Mouse (Mus musculus) embryonic stem cell, embryonic (primary cell): ENCODE data around the gene Knop1.

Experiments used
- CTCF ChIA-PET, 4 experiments: fragments of 300-600 bp in 2 of 4; fragments of 350-600 bp in 2 of 4; sonication (Branson Sonifier 250); formaldehyde crosslinking; loops; one replicate each; lab custom pipeline; 2022; ENCODE audit warnings: inconsistent platforms in 2 of 4; lab: Charles Lee
- POLR2A ChIA-PET, 4 experiments: fragments of 300-600 bp in 2 of 4; fragments of 350-600 bp in 2 of 4; sonication (Branson Sonifier 250); formaldehyde crosslinking; loops; one replicate each; lab custom pipeline; 2022; ENCODE audit warnings: antibody characterized with exemption in 4 of 4, inconsistent platforms in 1 of 4; lab: Charles Lee

Knop1 gene

GRCm38 (mm10) chr7:118854606-118855005, 1.4 kb downstream of the Knop1 start:
- ChIA-PET CTCF (interaction anchor here in 3 of 4 experiments (0.8 to 2.5 kb wide), 5 partner anchors 89 to 660 kb away, joined by 3 to 9 read pairs (median 3); no protein-coding TSS in a partner anchor), POLR2A (interaction anchor here (0.7 to 9.7 kb wide), 24 partner anchors 8 to 234 kb away, joined by 3 to 106 read pairs (median 4); partner anchors contain the start of genes Gprc5b (in 2 of the 4) and Vps35l (in 2 of the 4))

GRCm38 (mm10) chr7:118852611-118853010, 3.4 kb downstream of the Knop1 start:
- ChIA-PET POLR2A (interaction anchor here in 3 of 4 experiments (0.5 to 9.7 kb wide), 13 partner anchors 8 to 599 kb away, joined by 3 to 106 read pairs (median 8); partner anchors contain the start of gene Gprc5b (in 1 of the 3)), CTCF (interaction anchor here in 1 of 4 experiments (0.7 kb wide), 1 partner anchor 259 kb away, joined by 6 read pairs; no protein-coding TSS in a partner anchor)

DNA sequence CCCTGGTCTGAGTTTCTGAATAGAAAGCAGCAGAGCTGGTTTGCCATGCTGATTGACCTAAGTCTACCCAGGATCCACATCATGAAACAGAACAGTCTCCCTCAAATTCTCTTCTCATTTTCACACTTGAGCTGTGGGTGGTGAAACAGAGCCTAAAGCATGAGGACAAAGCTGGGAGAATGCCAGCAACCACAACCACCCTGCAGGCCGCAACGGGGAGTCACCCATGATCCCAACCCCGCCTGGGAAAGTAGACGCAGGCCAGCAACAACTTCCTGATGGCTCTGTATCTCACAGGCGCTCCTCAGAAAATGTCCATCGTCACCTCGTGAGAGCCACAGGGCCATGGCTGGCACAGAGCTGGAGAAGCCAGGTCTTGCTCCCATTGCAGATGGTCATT, 4.5 kb downstream of the Knop1 start:
- ChIA-PET CTCF (interaction anchor here (0.7 to 2.3 kb wide), 9 partner anchors 9 to 172 kb away, joined by 3 to 14 read pairs (median 4); partner anchors contain the start of gene Gprc5b (in 1 of the 4)), POLR2A (interaction anchor here (0.6 to 9.7 kb wide), 36 partner anchors 9 to 403 kb away, joined by 3 to 106 read pairs (median 7); partner anchors contain the start of genes Gprc5b (in 2 of the 4) and Vps35l (in 1 of the 4))

- POLR2A ChIA-PET: interaction anchor here (0.6 to 9.7 kb wide), 41 partner anchors 8 to 402 kb away, joined by 3 to 106 read pairs (median 6); partner anchors contain the start of genes Gprc5b (in 2 of the 4) and Vps35l (in 1 of the 4)
Measured at GRCm38 (mm10) chr7:118850676-118851290, 5.3 kb downstream of the Knop1 start.

DNA sequence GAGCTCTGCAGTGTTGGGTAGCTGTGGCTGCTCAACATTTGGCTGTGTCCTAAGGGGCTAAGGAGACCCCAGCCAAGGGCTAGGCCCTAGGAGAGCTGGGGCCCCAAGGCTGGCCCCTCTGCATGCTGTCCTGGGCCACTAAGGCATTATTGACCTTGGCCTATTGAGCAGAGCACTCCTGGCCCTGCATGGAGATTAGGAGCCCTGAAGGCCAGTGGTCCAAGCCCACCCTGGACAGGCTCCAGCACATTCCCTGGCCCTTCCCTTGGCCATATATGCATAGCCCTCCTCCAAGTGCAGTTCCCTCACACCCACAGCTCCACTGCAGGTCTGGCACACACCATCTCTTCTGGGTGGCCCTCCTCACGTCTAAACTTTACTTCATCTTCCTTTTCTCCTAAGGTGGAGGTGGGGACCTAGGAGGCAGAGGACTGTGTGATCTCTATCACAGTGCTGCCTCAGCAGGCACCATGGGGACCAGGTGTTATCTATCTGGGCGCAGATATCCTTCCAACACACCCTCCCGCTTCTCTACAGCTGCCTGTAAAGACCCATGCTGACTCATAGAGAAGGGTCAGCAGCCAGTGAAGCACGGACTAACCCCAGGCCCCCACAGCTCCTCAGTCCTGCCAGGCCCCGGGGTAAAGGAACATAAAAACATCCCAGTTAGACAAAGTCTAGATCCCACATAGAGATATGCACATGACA, 6.4 kb downstream of the Knop1 start:
- CTCF ChIA-PET: interaction anchor here in 3 of 4 experiments (0.5 to 1.8 kb wide), 4 partner anchors 105 to 146 kb away, joined by 4 to 9 read pairs (median 6); no protein-coding TSS in a partner anchor
- POLR2A ChIA-PET: interaction anchor here in 3 of 4 experiments (0.6 to 9.7 kb wide), 24 partner anchors 9 to 144 kb away, joined by 3 to 106 read pairs (median 5); partner anchors contain the start of genes Vps35l (in 2 of the 3) and Gprc5b (in 1 of the 3)

More at GRCm38 (mm10) chr7:118850676-118851290, 5.3 kb downstream of the Knop1 start:
- CTCF ChIA-PET: interaction anchor here (0.6 to 2.3 kb wide), 13 partner anchors 9 to 173 kb away, joined by 3 to 14 read pairs (median 4); partner anchors contain the start of gene Gprc5b (in 2 of the 4)

DNA sequence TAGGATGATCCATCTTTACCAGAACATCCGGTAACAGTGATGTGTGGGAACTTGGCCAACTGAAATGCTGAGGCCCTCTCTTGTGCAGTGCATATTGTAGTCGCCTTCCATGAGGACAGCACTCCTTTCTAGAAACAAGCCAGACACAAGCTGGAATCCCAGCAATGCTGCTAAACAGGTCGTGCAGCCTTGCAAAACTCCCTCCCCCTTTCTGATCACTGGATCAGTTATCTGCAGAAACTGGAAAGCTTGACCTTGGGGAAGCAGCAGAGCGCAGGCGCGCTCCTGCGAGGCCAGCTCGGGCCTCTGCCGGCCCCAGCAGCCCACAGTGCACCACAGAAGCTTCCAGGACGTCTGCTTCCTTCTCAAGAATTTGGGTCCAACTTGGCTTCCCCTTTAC, 7.3 kb downstream of the Knop1 start:
- ChIA-PET CTCF (interaction anchor here in 3 of 4 experiments (0.7 to 1.7 kb wide), 3 partner anchors 83 to 147 kb away, joined by 3 to 5 read pairs (median 4); no protein-coding TSS in a partner anchor), POLR2A (interaction anchor here (0.6 to 9.7 kb wide), 18 partner anchors 8 to 145 kb away, joined by 3 to 106 read pairs (median 4); partner anchors contain the start of genes Gprc5b (in 1 of the 4) and Vps35l (in 1 of the 4))

DNA sequence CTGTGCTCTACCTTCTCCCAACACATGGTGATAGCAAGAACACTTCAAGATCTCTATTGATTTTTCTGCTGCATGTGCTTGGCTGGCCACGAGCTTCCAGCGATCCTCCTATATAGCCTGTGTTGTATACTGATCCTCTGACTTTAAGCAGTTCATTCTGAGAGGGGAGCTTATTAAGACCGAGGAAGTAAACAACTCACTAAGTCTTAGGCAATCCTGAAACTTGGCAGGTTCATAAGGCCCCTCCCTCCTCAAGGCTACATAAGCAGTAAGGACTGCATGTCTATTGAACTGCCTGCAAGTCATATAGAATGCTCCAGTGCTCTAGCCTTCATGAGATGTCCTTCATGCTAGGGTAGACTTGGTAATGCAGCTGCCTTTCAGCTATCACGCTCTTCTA, 9.7 kb downstream of the Knop1 start:
- POLR2A ChIA-PET: interaction anchor here (0.6 to 2.7 kb wide), 12 partner anchors 8 to 148 kb away, joined by 3 to 21 read pairs (median 3); partner anchors contain the start of gene Iqck (in 1 of the 4)
- CTCF ChIA-PET: no interaction called here

- CTCF ChIA-PET: interaction anchor here in 1 of 4 experiments (0.5 kb wide), 1 partner anchor 148 kb away, joined by 3 read pairs; no protein-coding TSS in a partner anchor
- POLR2A ChIA-PET: interaction anchor here in 3 of 4 experiments (0.8 to 2.7 kb wide), 14 partner anchors 9 to 149 kb away, joined by 3 to 21 read pairs (median 4); partner anchors contain the start of genes Iqck (in 2 of the 3), Knop1 (in 1 of the 3) and Vps35l (in 1 of the 3)
Measured at GRCm38 (mm10) chr7:118845141-118845540, 10.9 kb downstream of the Knop1 start.

- CTCF ChIA-PET: interaction anchor here in 2 of 4 experiments (1.2 to 1.7 kb wide), 3 partner anchors 8 to 168 kb away, joined by 4 to 5 read pairs (median 4); no protein-coding TSS in a partner anchor
- POLR2A ChIA-PET: interaction anchor here in 2 of 4 experiments (1.3 to 5.4 kb wide), 4 partner anchors 9 to 152 kb away, joined by 3 to 106 read pairs (median 16); partner anchors contain the start of genes Gprc5b (in 1 of the 2), Iqck (in 1 of the 2) and Knop1 (in 1 of the 2)
Measured at GRCm38 (mm10) chr7:118842938-118843337, 13.1 kb downstream of the Knop1 start.

DNA sequence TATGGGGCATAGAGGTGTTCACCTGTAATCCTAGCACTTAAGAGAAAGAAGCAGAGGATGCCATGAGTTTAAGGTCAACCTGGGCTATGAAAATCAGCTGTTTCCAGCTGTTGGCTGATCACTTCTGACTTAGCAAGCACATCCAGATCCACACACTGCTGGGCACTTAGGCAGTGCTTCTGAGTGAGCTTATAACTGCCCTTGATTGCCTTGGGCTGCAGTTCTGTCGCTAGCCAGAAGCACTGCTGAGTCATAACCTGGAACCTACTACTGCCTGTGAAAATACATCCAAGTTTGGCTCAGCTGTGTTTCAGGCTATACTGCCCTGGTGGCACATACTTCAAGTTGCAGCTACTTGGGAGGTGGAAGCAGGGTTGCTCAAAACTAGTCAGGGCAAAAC, 14.3 kb downstream of the Knop1 start:
- CTCF ChIA-PET: interaction anchor here in 3 of 4 experiments (0.6 to 2.4 kb wide), 6 partner anchors 9 to 203 kb away, joined by 3 to 11 read pairs (median 4); no protein-coding TSS in a partner anchor
- POLR2A ChIA-PET: interaction anchor here (0.6 to 5.4 kb wide), 19 partner anchors 10 to 154 kb away, joined by 3 to 106 read pairs (median 4); partner anchors contain the start of genes Iqck (in 2 of the 4), Gprc5b (in 1 of the 4) and Knop1 (in 1 of the 4)

DNA sequence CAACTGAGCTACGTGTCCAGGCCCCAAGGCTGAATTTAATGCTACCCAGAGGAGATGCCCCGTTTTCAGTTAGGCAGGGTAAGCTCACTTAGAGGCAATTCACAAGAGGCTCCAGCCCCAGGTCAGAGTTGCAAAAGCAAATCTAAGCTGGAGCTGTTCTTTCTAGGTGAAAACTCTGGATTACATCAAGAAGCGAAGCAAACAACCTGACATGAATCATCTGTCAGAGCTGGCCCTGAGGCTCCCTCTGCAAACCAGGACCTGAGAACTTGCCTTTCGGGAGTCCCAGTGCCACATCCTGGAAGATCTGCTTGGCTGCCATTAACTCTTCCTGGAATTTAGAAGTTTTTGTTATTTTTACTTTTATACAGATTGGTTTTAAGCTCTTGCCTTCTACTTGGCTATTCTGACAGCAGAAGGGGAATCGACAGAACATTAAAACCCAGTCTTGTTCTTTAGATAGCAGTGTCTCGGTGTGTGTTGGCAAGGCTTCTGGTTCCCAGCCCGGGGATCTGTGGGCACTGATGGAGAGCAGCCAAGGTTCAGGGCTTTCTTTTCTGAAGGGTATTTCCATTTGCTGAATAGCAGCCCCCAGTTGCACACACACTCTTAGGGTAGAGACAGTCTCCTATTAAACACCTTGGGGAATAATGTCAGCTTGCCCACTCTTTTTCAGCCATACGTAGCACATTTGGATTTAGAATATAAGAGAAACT, 14.9 kb downstream of the Knop1 start:
- ChIA-PET POLR2A (interaction anchor here (0.6 to 5.4 kb wide), 24 partner anchors 9 to 155 kb away, joined by 3 to 106 read pairs (median 4); partner anchors contain the start of genes Iqck (in 2 of the 4), Knop1 (in 1 of the 4) and Vps35l (in 1 of the 4)), CTCF (interaction anchor here in 2 of 4 experiments (0.7 to 2.4 kb wide), 7 partner anchors 10 to 170 kb away, joined by 3 to 11 read pairs (median 3); no protein-coding TSS in a partner anchor)

GRCm38 (mm10) chr7:118837901-118838300, 18.2 kb downstream of the Knop1 start:
- POLR2A ChIA-PET: interaction anchor here in 3 of 4 experiments (0.8 to 5.4 kb wide), 11 partner anchors 8 to 97 kb away, joined by 3 to 106 read pairs (median 4); partner anchors contain the start of genes Iqck (in 1 of the 3), Knop1 (in 1 of the 3) and Vps35l (in 1 of the 3)

GRCm38 (mm10) chr7:118827975-118828416, 28.1 kb downstream of the Knop1 start:
- CTCF ChIA-PET: interaction anchor here in 1 of 4 experiments (0.6 kb wide), 1 partner anchor 219 kb away, joined by 3 read pairs; no protein-coding TSS in a partner anchor
- POLR2A ChIA-PET: interaction anchor here in 3 of 4 experiments (0.7 to 2.8 kb wide), 7 partner anchors 11 to 92 kb away, joined by 3 to 16 read pairs (median 5); no protein-coding TSS in a partner anchor

More at GRCm38 (mm10) chr7:118837901-118838300, 18.2 kb downstream of the Knop1 start:
- CTCF ChIA-PET: interaction anchor here in 1 of 4 experiments (0.6 kb wide), 1 partner anchor 428 kb away, joined by 3 read pairs; no protein-coding TSS in a partner anchor

DNA sequence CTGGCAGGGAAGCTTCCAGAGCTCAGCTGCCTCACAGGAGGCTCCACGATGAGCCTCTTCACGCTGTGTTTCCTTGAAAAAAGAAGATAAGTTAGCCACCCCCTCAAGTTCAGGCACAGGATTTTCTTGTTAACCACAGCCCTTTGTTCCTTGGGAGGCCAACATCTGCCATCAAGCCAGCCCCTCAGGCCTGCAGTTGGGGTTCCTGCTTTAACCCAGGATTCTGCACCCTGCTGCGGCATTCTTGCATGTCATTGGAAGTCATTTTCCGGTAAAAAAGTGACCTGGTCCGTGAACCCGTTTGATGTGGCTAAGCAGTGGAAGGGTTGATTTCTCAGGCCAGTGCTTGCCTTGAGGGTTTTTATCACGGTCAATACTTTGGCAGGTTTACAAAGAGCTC, 31.6 kb downstream of the Knop1 start:
- CTCF ChIA-PET: interaction anchor here in 2 of 4 experiments (0.7 to 1.4 kb wide), 3 partner anchors 9 to 186 kb away, joined by 3 to 6 read pairs (median 4); no protein-coding TSS in a partner anchor

DNA sequence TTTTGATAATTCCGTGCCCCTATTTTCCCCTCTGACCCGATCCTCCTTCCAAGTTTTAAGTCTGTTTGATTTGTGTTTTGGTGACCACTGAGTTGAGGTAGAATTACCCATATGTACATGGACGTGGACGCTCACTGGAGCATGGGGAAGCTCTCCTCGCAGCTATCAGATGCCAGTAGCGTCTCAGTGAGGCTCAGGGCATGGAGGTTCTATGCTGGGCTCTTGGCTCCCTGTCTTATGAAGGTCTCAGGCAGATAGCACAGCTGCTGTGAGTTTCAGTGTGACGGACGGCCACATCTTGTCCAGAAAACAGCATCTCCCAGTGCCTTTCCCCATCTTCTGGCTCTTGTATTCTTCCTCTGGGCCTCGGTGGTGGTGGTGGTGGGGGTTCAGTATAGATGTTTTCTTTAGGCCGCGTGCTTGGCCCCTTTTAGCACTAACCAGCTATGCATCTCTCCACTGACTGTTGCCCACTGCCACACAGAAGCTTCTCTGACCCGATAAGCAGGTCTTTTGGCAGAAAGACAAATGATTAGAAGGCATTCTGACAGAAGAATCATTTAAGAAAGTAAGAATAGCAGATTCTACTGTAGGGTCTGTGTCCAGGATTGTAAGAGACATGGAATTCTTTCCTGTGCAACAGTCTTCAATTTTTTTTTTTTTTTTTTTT, 34.0 kb downstream of the Knop1 start:
- CTCF ChIA-PET: interaction anchor here in 3 of 4 experiments (0.5 to 1.3 kb wide), 5 partner anchors 28 to 373 kb away, joined by 3 to 6 read pairs (median 5); no protein-coding TSS in a partner anchor

More for the DNA sequence above, 31.6 kb downstream of the Knop1 start:
- POLR2A ChIA-PET: interaction anchor here (1.1 to 2.5 kb wide), 6 partner anchors 13 to 227 kb away, joined by 3 to 13 read pairs (median 6); partner anchors contain the start of gene Tmc5 (in 1 of the 4)

More for the DNA sequence above, 34.0 kb downstream of the Knop1 start:
- POLR2A ChIA-PET: interaction anchor here in 2 of 4 experiments (0.6 to 2.7 kb wide), 25 partner anchors 10 to 229 kb away, joined by 3 to 16 read pairs (median 4); partner anchors contain the start of gene Iqck (in 1 of the 2)
